Mouse (Mus musculus) kidney, embryonic 16.5 days (tissue): ENCODE measurements at regions not wholly inside any gene's neighbourhood (a gene's known extent, or its start where the extent isn't known, plus 50 kb on each side); places are given as distances from the start of the nearest gene placed in this dataset.

Experiments used
- ATAC-seq: fragments of 200-750 bp; cut with Nextera tagmentation; 2 replicates; pipeline ENCODE4 v1.8.0; 2017; ENCODE audit warnings: moderate TSS enrichment; ENCODE audit not compliant: low FRiP score, low TSS enrichment
- H3K27ac ChIP-seq: fragments of 300-500 bp; sonication (generic); 2 replicates; pipeline ENCODE4 v1.5.1; 2014; ENCODE audit warnings: low read length
- H3K27me3 ChIP-seq: fragments of 300-500 bp; sonication (generic); 2 replicates; pipeline ENCODE4 v1.6.1; 2014; ENCODE audit warnings: low read length, control low read depth, mixed read lengths; ENCODE audit not compliant: insufficient read depth
- H3K36me3 ChIP-seq: fragments of 300-500 bp; sonication (generic); 2 replicates; pipeline ENCODE4 v1.6.1; 2014; ENCODE audit warnings: low read length, control low read depth, mixed read lengths; ENCODE audit not compliant: insufficient read depth
- H3K4me1 ChIP-seq: fragments of 300-500 bp; sonication (generic); 2 replicates; pipeline ENCODE4 v1.6.1; 2014; ENCODE audit warnings: low read length, control low read depth, mixed read lengths; ENCODE audit not compliant: insufficient read depth
- H3K4me2 ChIP-seq: fragments of 300-500 bp; sonication (generic); replicated peaks from 2 replicates; pipeline ENCODE4 v1.6.1; 2014; ENCODE audit warnings: low read depth, low read length
- H3K4me3 ChIP-seq: fragments of 300-500 bp; sonication (generic); 2 replicates; pipeline ENCODE4 v1.5.1; 2014; ENCODE audit warnings: mild to moderate bottlenecking, low read length
- H3K9ac ChIP-seq: fragments of 300-500 bp; sonication (generic); replicated peaks from 2 replicates; pipeline ENCODE4 v1.6.1; 2014; ENCODE audit warnings: low read length
- H3K9me3 ChIP-seq: fragments of 300-500 bp; sonication (generic); 2 replicates; pipeline ENCODE4 v1.6.1; 2016; ENCODE audit warnings: low read length, control low read depth
- WGBS: fragments of 180-500 bp; shearing (Covaris S2); extraction: QIAGEN DNeasy Blood & Tissue Kit; methylation state at CpG from one replicate; pipeline ENCODE4 v1.1.7; 2014; 5-methylcytosine and 5-hydroxymethylcytosine counted together

- Histone ChIP-seq H3K9me3 (no peaks in the 10 kb centered on the region), H3K4me3 (no peak overlapping the region), H3K4me2 (no peak overlapping the region), H3K27ac (no peak overlapping the region), H3K4me1 (peaks cover 11% of the 10 kb centered on the region), H3K36me3 (no peaks in the 10 kb centered on the region), H3K9ac (no peak overlapping the region), H3K27me3 (no peaks in the 10 kb centered on the region)
- ATAC-seq: no peak
Observed at GRCm38 (mm10) chr14:58505841-58506240, 435.5 kb downstream of the Fgf9 start.

- no peaks in the 10 kb centered on the region for H3K36me3 ChIP-seq
- H3K27me3 ChIP-seq: no peaks in the 10 kb centered on the region
- no peak overlapping the region for H3K4me2 ChIP-seq
- no peak for ATAC-seq
- no peak overlapping the region for H3K4me3 ChIP-seq
- H3K27ac ChIP-seq: no peak overlapping the region
- WGBS: 83% methylated on average over 8 of the region's 8 CpGs
- no peaks in the 10 kb centered on the region for H3K9me3 ChIP-seq
- H3K4me1 ChIP-seq: peaks cover 5% of the 10 kb centered on the region; the same call in 1 of the 2 replicates
- H3K9ac ChIP-seq: no peak overlapping the region
Observed at GRCm38 (mm10) chr14:58502890-58503289, 432.5 kb downstream of the Fgf9 start.

GRCm38 (mm10) chr14:58500014-58500413, 429.7 kb downstream of the Fgf9 start:
- Histone ChIP-seq H3K27ac (no peak overlapping the region), H3K4me1 (0 out of 2 replicates have a peak, but pooled peaks cover 5% of the 10 kb centered on the region), H3K4me3 (no peak overlapping the region), H3K27me3 (no peaks in the 10 kb centered on the region), H3K9me3 (no peaks in the 10 kb centered on the region), H3K9ac (no peak overlapping the region), H3K36me3 (no peaks in the 10 kb centered on the region), H3K4me2 (no peak overlapping the region)
- no peak for ATAC-seq
- 19% methylated on average over 2 of the region's 2 CpGs for WGBS

- Histone ChIP-seq H3K4me1 (0 out of 2 replicates have a peak, but pooled peaks cover 5% of the 10 kb centered on the region), H3K4me3 (no peak overlapping the region), H3K9ac (no peak overlapping the region), H3K27ac (no peak overlapping the region), H3K27me3 (no peaks in the 10 kb centered on the region), H3K4me2 (no peak overlapping the region), H3K36me3 (no peaks in the 10 kb centered on the region), H3K9me3 (no peaks in the 10 kb centered on the region)
- 41% methylated on average over 6 of the region's 6 CpGs for WGBS
- ATAC-seq: no peak
Observed at GRCm38 (mm10) chr14:58499501-58499900, 429.2 kb downstream of the Fgf9 start.

GRCm38 (mm10) chr14:58499071-58499470, 428.7 kb downstream of the Fgf9 start:
- H3K4me1 ChIP-seq: 0 out of 2 replicates have a peak, but pooled peaks cover 5% of the 10 kb centered on the region
- no peaks in the 10 kb centered on the region for H3K36me3 ChIP-seq
- ATAC-seq: no peak
- 79% methylated on average over 7 of the region's 7 CpGs for WGBS
- H3K4me2 ChIP-seq: no peak overlapping the region
- H3K9me3 ChIP-seq: no peaks in the 10 kb centered on the region
- no peaks in the 10 kb centered on the region for H3K27me3 ChIP-seq
- no peak overlapping the region for H3K9ac ChIP-seq
- H3K4me3 ChIP-seq: no peak overlapping the region
- no peak overlapping the region for H3K27ac ChIP-seq

- Histone ChIP-seq H3K9me3 (no peaks in the 10 kb centered on the region), H3K27me3 (no peaks in the 10 kb centered on the region), H3K36me3 (no peaks in the 10 kb centered on the region), H3K4me1 (0 out of 2 replicates have a peak, but pooled peaks cover 5% of the 10 kb centered on the region), H3K27ac (no peak overlapping the region), H3K4me2 (no peak overlapping the region), H3K4me3 (no peak overlapping the region), H3K9ac (no peak overlapping the region)
- WGBS: 80% methylated on average over 3 of the region's 3 CpGs
- no peak for ATAC-seq
Observed at GRCm38 (mm10) chr14:58496902-58497301, 426.6 kb downstream of the Fgf9 start.

GRCm38 (mm10) chr14:58494400-58494987, 424.1 kb downstream of the Fgf9 start:
- Histone ChIP-seq H3K4me2 (no peak overlapping the region), H3K36me3 (no peaks in the 10 kb centered on the region), H3K27me3 (no peaks in the 10 kb centered on the region), H3K4me1 (0 out of 2 replicates have a peak, but pooled peaks cover 1% of the 10 kb centered on the region), H3K27ac (no peak overlapping the region), H3K9me3 (no peaks in the 10 kb centered on the region), H3K4me3 (no peak overlapping the region), H3K9ac (no peak overlapping the region)
- 77% methylated on average over 5 of the region's 5 CpGs for WGBS
- ATAC-seq: no peak

GRCm38 (mm10) chr14:58492118-58492517, 421.8 kb downstream of the Fgf9 start:
- no peak overlapping the region for H3K27ac ChIP-seq
- no peak overlapping the region for H3K4me2 ChIP-seq
- WGBS: 72% methylated on average over 2 of the region's 2 CpGs
- H3K4me3 ChIP-seq: no peak overlapping the region
- H3K4me1 ChIP-seq: no peaks in the 10 kb centered on the region
- ATAC-seq: no peak
- no peaks in the 10 kb centered on the region for H3K36me3 ChIP-seq
- no peaks in the 10 kb centered on the region for H3K27me3 ChIP-seq
- H3K9ac ChIP-seq: no peak overlapping the region
- no peaks in the 10 kb centered on the region for H3K9me3 ChIP-seq

- peak; percentile 39; the same call in 1 of the 2 replicates for ATAC-seq
- Histone ChIP-seq H3K27me3 (no peaks in the 10 kb centered on the region), H3K4me2 (no peak overlapping the region), H3K27ac (no peak overlapping the region), H3K4me3 (no peak overlapping the region), H3K9ac (no peak overlapping the region), H3K4me1 (no peaks in the 10 kb centered on the region), H3K36me3 (no peaks in the 10 kb centered on the region), H3K9me3 (no peaks in the 10 kb centered on the region)
- 53% methylated on average over 6 of the region's 6 CpGs for WGBS
Observed at GRCm38 (mm10) chr14:58488803-58489202, 418.5 kb downstream of the Fgf9 start.

GRCm38 (mm10) chr14:58487836-58488235, 417.5 kb downstream of the Fgf9 start:
- H3K36me3 ChIP-seq: no peaks in the 10 kb centered on the region
- H3K4me3 ChIP-seq: no peak overlapping the region
- no peak overlapping the region for H3K9ac ChIP-seq
- 88% methylated on average over 6 of the region's 6 CpGs for WGBS
- no peak overlapping the region for H3K27ac ChIP-seq
- H3K4me1 ChIP-seq: no peaks in the 10 kb centered on the region
- no peaks in the 10 kb centered on the region for H3K9me3 ChIP-seq
- no peak overlapping the region for H3K4me2 ChIP-seq
- no peak for ATAC-seq
- no peaks in the 10 kb centered on the region for H3K27me3 ChIP-seq
